Mouse (Mus musculus) limb, embryonic 14.5 days (tissue): Measurements from ENCODE around the gene Phxr2. TPM values are rescaled to one million over a fixed set of nuclear protein-coding genes. Genes with fewer than 3 reads are reported as not detected.

ENCODE experiments used
- ATAC-seq: fragments of 200-750 bp; cut with Nextera tagmentation; 2 replicates; pipeline ENCODE4 v1.8.0; 2017; ENCODE audit warnings: low read depth, moderate number of reproducible peaks, moderate TSS enrichment; ENCODE audit not compliant: low FRiP score
- DNase-seq: peaks from one replicate; pipeline ENCODE4 v3.0.0-alpha.2; 2015; ENCODE audit warnings: low spot score
- H3K27ac ChIP-seq: fragments of 300-500 bp; sonication (generic); replicated peaks from 2 replicates; pipeline ENCODE4 v1.5.1; 2014; ENCODE audit warnings: low read depth, mild to moderate bottlenecking, low read length, moderate library complexity, mixed read lengths
- H3K27me3 ChIP-seq: fragments of 300-500 bp; sonication (generic); 2 replicates; pipeline ENCODE4 v1.6.1; 2014; ENCODE audit warnings: low read length, mixed read lengths; ENCODE audit not compliant: control insufficient read depth, insufficient read depth
- H3K36me3 ChIP-seq: fragments of 300-500 bp; sonication (generic); 2 replicates; pipeline ENCODE4 v1.6.1; 2014; ENCODE audit warnings: mild to moderate bottlenecking, low read length, moderate library complexity, mixed read lengths; ENCODE audit not compliant: control insufficient read depth, insufficient read depth
- H3K4me1 ChIP-seq: fragments of 300-500 bp; sonication (generic); 2 replicates; pipeline ENCODE4 v1.6.1; 2014; ENCODE audit warnings: antibody characterized with exemption, low read length, mixed read lengths; ENCODE audit not compliant: control insufficient read depth, insufficient read depth
- H3K4me2 ChIP-seq: fragments of 300-500 bp; sonication (generic); replicated peaks from 2 replicates; pipeline ENCODE4 v1.6.1; 2014; ENCODE audit warnings: low read depth, mild to moderate bottlenecking, low read length, moderate library complexity; ENCODE audit not compliant: severe bottlenecking
- H3K4me3 ChIP-seq: fragments of 300-500 bp; sonication (generic); replicated peaks from 2 replicates; pipeline ENCODE4 v1.5.1; 2014; ENCODE audit warnings: low read length
- H3K9ac ChIP-seq: fragments of 300-500 bp; sonication (generic); 2 replicates; pipeline ENCODE4 v1.6.1; 2014; ENCODE audit warnings: mild to moderate bottlenecking, low read depth, low read length, moderate library complexity; ENCODE audit not compliant: severe bottlenecking
- H3K9me3 ChIP-seq: fragments of 300-500 bp; sonication (generic); 2 replicates; pipeline ENCODE4 v1.6.1; 2016; ENCODE audit warnings: low read length; ENCODE audit not compliant: control insufficient read depth
- POLR2A ChIP-seq: fragments of 200-500 bp; IDR thresholded peaks from 2 replicates; pipeline ENCODE4 v1.8.0; 2012; ENCODE audit warnings: inconsistent platforms, mild to moderate bottlenecking, moderate library complexity, borderline replicate concordance; ENCODE audit not compliant: insufficient read depth, insufficient read length; ENCODE audit errors: extremely low read depth
- WGBS: fragments of 180-500 bp; shearing (Covaris S2); extraction: QIAGEN DNeasy Blood & Tissue Kit; methylation state at CpG from one replicate; pipeline ENCODE4 v1.1.7; 2014; 5-methylcytosine and 5-hydroxymethylcytosine counted together
- polyA plus RNA-seq, 2 experiments: library from polyadenylated mRNA; depleted of rRNA in 1 of 2; stranded (reverse) in 1 of 2; unstranded in 1 of 2; fragments of >200 nt; fragmentation: Nextera tagmentation in 1 of 2; extraction: Ambion mirVana in 1 of 2; gene quantifications; 2 replicates each; pipeline versions ENCODE4 v1.2.1 to v1.2.3; 2012 to 2014

Gene Phxr2
- polyA plus RNA-seq, 2 experiments: not detected

DNA sequence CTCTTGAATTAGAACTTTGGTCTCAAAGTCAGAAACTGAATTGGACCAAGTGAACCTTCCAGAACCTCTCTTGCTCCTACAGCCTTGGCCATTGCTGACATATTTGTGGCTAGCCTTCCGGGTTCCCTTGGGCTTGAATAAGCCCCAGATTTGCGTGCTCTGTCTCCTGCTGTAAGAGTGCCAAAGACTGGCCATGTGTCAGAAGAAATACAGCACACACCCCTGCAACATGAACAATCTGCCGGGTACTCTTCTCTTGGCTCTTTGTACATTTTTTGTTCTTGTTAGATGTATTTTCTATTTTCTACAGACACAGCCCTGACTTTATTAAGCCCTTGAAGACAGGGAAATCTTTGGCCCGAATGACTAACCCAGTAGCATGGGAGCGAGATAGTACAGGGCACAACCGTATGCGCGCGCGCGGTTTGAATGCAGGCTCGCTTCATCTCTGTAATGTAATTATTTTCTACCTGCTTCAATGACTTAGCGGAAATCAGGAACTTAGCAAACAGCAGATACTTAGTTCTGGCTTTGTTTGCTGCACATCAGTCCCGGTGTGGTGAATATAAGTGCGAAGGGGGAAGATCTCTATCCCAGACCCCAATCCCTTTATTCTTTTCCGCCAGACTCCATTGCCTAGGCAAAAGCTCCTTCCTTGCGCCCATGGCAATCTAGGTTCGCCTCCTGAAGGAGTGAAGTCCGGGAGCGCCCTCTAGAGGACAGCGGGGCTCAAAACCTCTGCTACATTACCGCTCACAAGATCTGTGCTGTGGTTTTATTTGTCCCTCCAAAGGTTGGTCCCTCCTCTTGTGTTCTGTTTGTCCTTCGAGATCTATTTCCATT is 41.5 kb downstream of the Phxr2 start:
- Histone ChIP-seq H3K9me3 (no peaks in the 10 kb centered on the region), H3K27me3 (no peaks in the 10 kb centered on the region), H3K9ac (no peak overlapping the region), H3K27ac (no peak overlapping the region), H3K4me1 (no peaks in the 10 kb centered on the region), H3K36me3 (no peaks in the 10 kb centered on the region), H3K4me2 (no peak overlapping the region), H3K4me3 (no peak overlapping the region)
- DNase-seq: peak; percentile 88
- no peak for TF ChIP-seq POLR2A
- WGBS: 45% methylated on average over 23 of the region's 23 CpGs
- ATAC-seq: 0 out of 2 replicates have a peak, but pooled peaks have one; percentile 67

DNA sequence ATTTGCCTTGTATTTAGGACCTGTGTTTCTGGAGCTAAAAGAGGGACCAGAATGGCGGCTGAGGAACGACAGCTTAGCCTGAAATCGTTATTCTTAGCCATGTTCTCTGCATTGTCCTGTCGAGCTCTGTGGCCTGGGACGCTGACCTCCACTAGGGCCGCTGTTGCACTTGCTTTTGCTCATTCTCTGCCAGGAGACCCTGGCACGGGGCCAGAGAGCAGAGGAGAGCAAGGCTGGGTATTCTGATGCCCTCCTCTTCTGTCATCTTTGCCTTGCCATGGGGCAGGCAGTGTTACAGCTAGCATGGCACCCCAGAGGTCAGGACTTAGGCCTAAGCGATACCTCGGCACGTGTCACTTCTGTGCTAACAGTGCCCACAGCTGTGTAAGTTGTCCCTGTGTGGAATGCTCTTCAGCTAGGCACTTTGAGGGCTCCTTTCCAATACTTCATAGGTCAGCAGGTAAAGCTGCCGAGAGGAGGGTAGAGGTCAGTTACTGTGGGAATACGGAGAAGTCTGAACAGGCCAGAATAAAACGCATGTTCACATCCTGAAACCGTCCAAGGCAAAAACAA is 42.6 kb downstream of the Phxr2 start:
- DNase-seq (no peak), ATAC-seq (no peak)
- TF ChIP-seq POLR2A: no peak
- no peak overlapping the region for H3K9ac ChIP-seq
- H3K4me2 ChIP-seq: no peak overlapping the region
- H3K36me3 ChIP-seq: no peaks in the 10 kb centered on the region
- H3K4me1 ChIP-seq: no peaks in the 10 kb centered on the region
- H3K27me3 ChIP-seq: no peaks in the 10 kb centered on the region
- no peaks in the 10 kb centered on the region for H3K9me3 ChIP-seq
- H3K27ac ChIP-seq: no peak overlapping the region
- 87% methylated on average over 14 of the region's 14 CpGs for WGBS
- no peak overlapping the region for H3K4me3 ChIP-seq

GRCm38 (mm10) chr10:99081569-99081990 is 44.5 kb downstream of the Phxr2 start:
- WGBS: 81% methylated on average over 10 of the region's 10 CpGs
- TF ChIP-seq POLR2A: no peak
- Histone ChIP-seq H3K4me1 (no peaks in the 10 kb centered on the region), H3K9ac (no peak overlapping the region), H3K9me3 (no peaks in the 10 kb centered on the region), H3K4me3 (no peak overlapping the region), H3K36me3 (no peaks in the 10 kb centered on the region), H3K27ac (no peak overlapping the region), H3K4me2 (no peak overlapping the region), H3K27me3 (no peaks in the 10 kb centered on the region)
- DNase-seq: no peak
- no peak for ATAC-seq

GRCm38 (mm10) chr10:99078621-99079020 is 47.5 kb downstream of the Phxr2 start:
- Histone ChIP-seq H3K36me3 (no peaks in the 10 kb centered on the region), H3K9me3 (no peaks in the 10 kb centered on the region), H3K4me2 (no peak overlapping the region), H3K9ac (no peak overlapping the region), H3K27me3 (no peaks in the 10 kb centered on the region), H3K4me3 (no peak overlapping the region), H3K27ac (no peak overlapping the region), H3K4me1 (no peaks in the 10 kb centered on the region)
- no peak for DNase-seq
- ATAC-seq: no peak
- 83% methylated on average over 2 of the region's 2 CpGs for WGBS
- no peak for TF ChIP-seq POLR2A

GRCm38 (mm10) chr10:99076113-99076895 is 49.8 kb downstream of the Phxr2 start:
- WGBS: 85% methylated on average over 18 of the region's 18 CpGs
- Histone ChIP-seq H3K27me3 (no peaks in the 10 kb centered on the region), H3K4me1 (no peaks in the 10 kb centered on the region), H3K4me2 (no peak overlapping the region), H3K9ac (no peak overlapping the region), H3K9me3 (no peaks in the 10 kb centered on the region), H3K36me3 (no peaks in the 10 kb centered on the region), H3K4me3 (no peak overlapping the region), H3K27ac (no peak overlapping the region)
- no peak for ATAC-seq
- no peak for DNase-seq
- TF ChIP-seq POLR2A: no peak

Other genes starting within 250 kb of the Phxr2 start
- 38.1 and 40.9 TPM in 2 replicates for gene Atp2b1, start 211.9 kb downstream of the Phxr2 start, polyA plus RNA-seq (2012; rRNA removed)
- gene Atp2b1, start 211.9 kb downstream of the Phxr2 start, polyA plus RNA-seq (2014; fragmentation: Nextera tagmentation; extraction: Ambion mirVana): 131 and 138 TPM in 2 replicates
- 23.1 and 25.3 TPM in 2 replicates for gene Poc1b, start 19.3 kb downstream of the Phxr2 start, polyA plus RNA-seq (2012; rRNA removed)
- 23.4 and 27.9 TPM in 2 replicates for gene Poc1b, start 19.3 kb downstream of the Phxr2 start, polyA plus RNA-seq (2014; fragmentation: Nextera tagmentation; extraction: Ambion mirVana)
- gene Galnt4, start 18.2 kb downstream of the Phxr2 start, polyA plus RNA-seq (2012; rRNA removed): 3.5 and 4.3 TPM in 2 replicates
- 13.0 and 13.8 TPM in 2 replicates for gene Galnt4, start 18.2 kb downstream of the Phxr2 start, polyA plus RNA-seq (2014; fragmentation: Nextera tagmentation; extraction: Ambion mirVana)
- gene Dusp6, start 136.9 kb upstream of the Phxr2 start, polyA plus RNA-seq (2012; rRNA removed): 60.2 and 78.3 TPM in 2 replicates
- gene Dusp6, start 136.9 kb upstream of the Phxr2 start, polyA plus RNA-seq (2014; fragmentation: Nextera tagmentation; extraction: Ambion mirVana): 64.7 and 67.7 TPM in 2 replicates